Mouse (Mus musculus): ENCODE data around the gene Nmu. TPM values are rescaled to one million over a fixed set of nuclear protein-coding genes. Genes with fewer than 3 reads are reported as not detected.
A peak's percentile ranks its signal among the peaks of the same experiment; 100 is the strongest.

Gene Nmu
- polyA plus RNA-seq, 1 experiment from 2014 or later = 0.30 TPM

DNA sequence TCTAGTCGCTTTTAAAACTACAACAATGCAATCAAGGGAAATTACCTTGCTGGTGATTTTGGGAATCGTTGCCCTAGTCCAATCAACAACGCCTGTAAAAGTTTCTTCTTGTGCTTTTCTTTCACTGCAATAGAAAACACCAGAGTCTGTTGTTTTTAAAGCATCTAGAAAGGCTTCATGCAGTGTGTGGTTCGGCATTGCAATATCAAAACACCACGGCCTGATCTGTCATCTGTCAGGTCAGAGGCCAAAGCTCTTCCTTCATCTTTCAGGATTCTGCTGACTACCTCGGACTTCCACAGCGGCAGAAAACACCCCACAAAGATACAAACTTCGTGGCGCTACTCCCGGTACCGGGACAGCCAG is 60.2 kb downstream of the Nmu start:
- ATAC-seq (ENCODE audit: insufficient read depth) = no peak
- 4% methylated on average over 11 of the region's 11 CpGs for WGBS
- Histone ChIP-seq H3K36me3 (ENCODE audit: insufficient read depth) (no peaks in the 10 kb centered on the region), H3K9me3 (ENCODE audit: low read depth, low read length) (no peaks in the 10 kb centered on the region), H3K27ac (ENCODE audit: low read depth) (peak overlapping the region; percentile 98), H3K4me2 (peak overlapping the region; percentile 79), H3K4me1 (ENCODE audit: insufficient read depth) (0 out of 2 replicates have a peak, but pooled peaks cover 4% of the 10 kb centered on the region), H3K4me3 (ENCODE audit: low read depth, low read length) (peak overlapping the region; percentile 98), H3K9ac (peak overlapping the region; percentile 94), H3K27me3 (ENCODE audit: insufficient read depth, low read length) (no peaks in the 10 kb centered on the region)
- no peak for TF ChIP-seq CTCF (IDR thresholded peaks at IDR 0.05; ENCODE audit: low read depth)
- no peak for DNase-seq

DNA sequence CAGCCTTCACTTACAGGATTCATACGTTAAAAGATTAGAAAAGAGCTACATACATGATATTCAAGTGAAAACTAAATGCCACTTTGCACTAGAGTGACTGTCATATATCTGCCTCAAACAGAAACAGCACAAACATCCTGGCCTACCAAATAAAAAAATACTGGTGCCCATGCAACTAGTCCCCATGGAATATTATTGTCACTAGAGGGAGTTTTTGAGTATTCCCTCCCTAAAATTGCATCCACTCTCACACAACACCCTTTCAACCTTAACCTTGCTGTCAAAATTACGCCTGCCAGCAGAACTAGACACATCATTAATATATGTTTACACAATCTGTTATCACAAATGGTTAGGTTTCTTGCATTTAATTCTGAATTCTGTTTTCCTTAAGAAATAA is 61.6 kb downstream of the Nmu start:
- DNase-seq (peak; percentile 19), ATAC-seq (ENCODE audit: insufficient read depth) (no peak)
- H3K4me3 ChIP-seq (ENCODE audit: low read depth, low read length) = no peak overlapping the region
- TF ChIP-seq CTCF (IDR thresholded peaks at IDR 0.05; ENCODE audit: low read depth) = no peak
- 79% methylated on average over 2 of the region's 2 CpGs for WGBS
- no peaks in the 10 kb centered on the region for H3K36me3 ChIP-seq (ENCODE audit: insufficient read depth)
- 0 out of 2 replicates have a peak, but pooled peaks cover 4% of the 10 kb centered on the region for H3K4me1 ChIP-seq (ENCODE audit: insufficient read depth)
- H3K4me2 ChIP-seq = no peak overlapping the region
- H3K27ac ChIP-seq (ENCODE audit: low read depth) = no peak overlapping the region
- no peak overlapping the region for H3K9ac ChIP-seq
- no peaks in the 10 kb centered on the region for H3K9me3 ChIP-seq (ENCODE audit: low read depth, low read length)
- H3K27me3 ChIP-seq (ENCODE audit: insufficient read depth, low read length) = no peaks in the 10 kb centered on the region

DNA sequence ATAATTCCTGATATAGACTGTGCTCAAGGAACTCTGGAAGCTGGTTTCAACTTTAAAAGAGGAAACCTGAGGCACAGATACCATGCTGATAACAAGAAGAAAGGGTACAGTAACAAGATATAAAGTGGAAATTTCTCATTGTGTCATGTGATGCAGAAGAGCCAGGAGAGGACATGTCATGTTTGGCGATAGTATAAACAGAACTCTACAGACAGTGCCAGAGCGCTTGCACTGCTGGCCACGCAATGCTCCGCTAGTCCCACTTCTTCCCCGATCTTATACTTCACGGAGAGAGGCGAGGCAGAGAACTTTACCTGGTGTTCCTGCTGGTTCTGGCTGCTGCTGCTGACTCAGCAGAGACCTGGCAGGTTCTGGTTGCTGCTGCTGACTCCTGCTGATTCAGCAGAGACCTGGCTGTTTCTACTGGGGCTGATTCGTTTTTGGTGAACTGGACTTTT is 74.3 kb downstream of the Nmu start:
- Histone ChIP-seq H3K4me3 (ENCODE audit: low read depth, low read length) (no peak overlapping the region), H3K4me1 (ENCODE audit: insufficient read depth) (no peaks in the 10 kb centered on the region), H3K27ac (ENCODE audit: low read depth) (no peak overlapping the region), H3K9ac (no peak overlapping the region), H3K4me2 (no peak overlapping the region), H3K36me3 (ENCODE audit: insufficient read depth) (0 out of 2 replicates have a peak, but pooled peaks cover 3% of the 10 kb centered on the region), H3K27me3 (ENCODE audit: insufficient read depth, low read length) (no peaks in the 10 kb centered on the region), H3K9me3 (ENCODE audit: low read depth, low read length) (no peaks in the 10 kb centered on the region)
- ATAC-seq (ENCODE audit: insufficient read depth) (no peak), DNase-seq (no peak)
- WGBS = 81% methylated on average over 8 of the region's 8 CpGs
- no peak for TF ChIP-seq CTCF (IDR thresholded peaks at IDR 0.05; ENCODE audit: low read depth)

DNA sequence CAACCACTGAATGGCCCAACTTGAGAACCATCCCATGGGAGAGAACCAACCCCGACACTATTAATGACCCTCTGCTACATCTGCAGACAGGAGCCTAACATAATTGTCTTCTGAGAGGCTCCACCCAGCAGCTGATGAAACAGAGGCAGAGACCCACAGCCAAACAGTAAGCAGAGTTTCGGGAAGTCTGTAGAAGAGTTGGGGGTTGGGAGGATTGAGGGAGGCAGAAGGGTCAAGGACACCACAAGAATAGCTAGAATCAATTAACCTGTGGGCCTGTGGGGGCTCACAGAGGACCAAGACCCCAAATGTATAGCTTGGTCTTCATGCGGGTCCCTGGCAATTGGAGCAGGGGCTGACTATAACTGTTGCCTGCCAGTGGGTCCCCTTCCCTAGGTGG is 75.3 kb downstream of the Nmu start:
- ATAC-seq (ENCODE audit: insufficient read depth) (no peak), DNase-seq (no peak)
- no peak overlapping the region for H3K4me2 ChIP-seq
- no peaks in the 10 kb centered on the region for H3K4me1 ChIP-seq (ENCODE audit: insufficient read depth)
- no peak for TF ChIP-seq CTCF (IDR thresholded peaks at IDR 0.05; ENCODE audit: low read depth)
- 0 out of 2 replicates have a peak, but pooled peaks cover 3% of the 10 kb centered on the region for H3K36me3 ChIP-seq (ENCODE audit: insufficient read depth)
- no peaks in the 10 kb centered on the region for H3K27me3 ChIP-seq (ENCODE audit: insufficient read depth, low read length)
- WGBS = 85% methylated on average over 3 of the region's 3 CpGs
- no peak overlapping the region for H3K9ac ChIP-seq
- no peaks in the 10 kb centered on the region for H3K9me3 ChIP-seq (ENCODE audit: low read depth, low read length)
- H3K4me3 ChIP-seq (ENCODE audit: low read depth, low read length) = no peak overlapping the region
- no peak overlapping the region for H3K27ac ChIP-seq (ENCODE audit: low read depth)

DNA sequence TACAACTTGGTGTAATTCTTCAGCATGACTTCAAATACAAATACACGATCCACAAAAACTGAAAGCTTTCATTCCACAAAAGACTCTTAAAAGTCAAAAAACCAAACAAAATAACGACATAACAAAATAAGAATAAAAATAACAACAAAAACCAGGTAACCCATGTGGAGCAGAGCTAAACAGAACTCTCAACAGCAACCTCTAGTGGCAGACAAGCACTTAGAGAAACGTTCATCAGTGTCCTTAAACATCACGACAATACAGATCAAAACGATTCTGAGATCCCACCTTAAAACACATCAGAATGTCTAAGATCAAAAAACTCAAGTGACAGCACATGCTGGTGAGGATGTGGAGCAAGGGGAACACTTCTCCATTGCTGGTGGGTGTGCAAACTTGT is 76.5 kb downstream of the Nmu start:
- Histone ChIP-seq H3K36me3 (ENCODE audit: insufficient read depth) (0 out of 2 replicates have a peak, but pooled peaks cover 3% of the 10 kb centered on the region), H3K9me3 (ENCODE audit: low read depth, low read length) (no peaks in the 10 kb centered on the region), H3K4me2 (no peak overlapping the region), H3K4me3 (ENCODE audit: low read depth, low read length) (no peak overlapping the region), H3K4me1 (ENCODE audit: insufficient read depth) (no peaks in the 10 kb centered on the region), H3K27me3 (ENCODE audit: insufficient read depth, low read length) (no peaks in the 10 kb centered on the region), H3K9ac (no peak overlapping the region), H3K27ac (ENCODE audit: low read depth) (no peak overlapping the region)
- ATAC-seq (ENCODE audit: insufficient read depth) = no peak
- 67% methylated on average over 5 of the region's 5 CpGs for WGBS
- DNase-seq = no peak
- TF ChIP-seq CTCF (IDR thresholded peaks at IDR 0.05; ENCODE audit: low read depth) = no peak

DNA sequence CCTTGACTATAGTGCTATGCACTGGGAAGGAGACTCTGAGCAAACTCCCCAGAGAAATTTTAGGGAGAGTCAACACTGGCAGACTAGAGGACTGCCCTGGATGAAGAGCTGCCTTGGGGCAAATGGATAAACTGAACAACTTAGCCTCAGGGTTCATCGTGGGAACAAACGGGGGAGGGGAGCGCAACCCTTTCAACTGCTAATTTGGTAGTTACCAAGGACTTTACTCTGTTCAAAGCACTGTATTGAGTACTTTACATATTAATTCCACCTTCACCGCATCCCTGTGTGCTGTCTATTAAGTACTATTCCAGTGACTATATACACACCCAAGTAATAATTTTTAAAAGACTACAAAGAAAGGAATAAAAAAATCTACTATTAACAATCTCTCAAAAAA is 77.9 kb downstream of the Nmu start:
- no peak for ATAC-seq (ENCODE audit: insufficient read depth)
- Histone ChIP-seq H3K4me2 (no peak overlapping the region), H3K4me1 (ENCODE audit: insufficient read depth) (no peaks in the 10 kb centered on the region), H3K36me3 (ENCODE audit: insufficient read depth) (0 out of 2 replicates have a peak, but pooled peaks cover 3% of the 10 kb centered on the region), H3K9me3 (ENCODE audit: low read depth, low read length) (no peaks in the 10 kb centered on the region), H3K27me3 (ENCODE audit: insufficient read depth, low read length) (no peaks in the 10 kb centered on the region), H3K9ac (no peak overlapping the region), H3K4me3 (ENCODE audit: low read depth, low read length) (no peak overlapping the region), H3K27ac (ENCODE audit: low read depth) (no peak overlapping the region)
- DNase-seq = no peak
- no peak for TF ChIP-seq CTCF (IDR thresholded peaks at IDR 0.05; ENCODE audit: low read depth)
- 74% methylated on average over 4 of the region's 4 CpGs for WGBS

DNA sequence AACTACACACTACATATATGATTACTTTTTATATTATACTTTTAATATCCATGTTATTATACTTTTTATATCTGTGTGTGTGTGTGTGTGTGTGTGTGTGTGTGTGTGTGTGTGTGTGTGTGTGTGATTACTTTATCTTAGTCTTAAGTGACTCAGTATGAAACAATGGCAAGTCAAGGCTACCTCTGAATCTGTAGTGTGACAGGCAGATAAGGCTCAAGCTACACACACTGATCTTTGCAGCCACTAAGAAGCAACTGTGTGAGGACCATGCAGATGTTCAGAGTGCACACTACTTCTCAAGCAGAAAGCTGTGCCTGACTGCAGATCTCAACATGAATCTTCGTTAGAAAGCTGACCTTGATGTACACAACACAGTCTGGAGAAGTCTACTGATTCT is 79.7 kb downstream of the Nmu start:
- 74% methylated on average over 1 of the region's 1 CpGs for WGBS
- DNase-seq = no peak
- H3K4me2 ChIP-seq = no peak overlapping the region

More for the DNA sequence above, 79.7 kb downstream of the Nmu start:
- TF ChIP-seq CTCF (IDR thresholded peaks at IDR 0.05; ENCODE audit: low read depth) = no peak
- Histone ChIP-seq H3K4me3 (ENCODE audit: low read depth, low read length) (no peak overlapping the region), H3K9me3 (ENCODE audit: low read depth, low read length) (no peaks in the 10 kb centered on the region), H3K27ac (ENCODE audit: low read depth) (no peak overlapping the region), H3K4me1 (ENCODE audit: insufficient read depth) (no peaks in the 10 kb centered on the region), H3K36me3 (ENCODE audit: insufficient read depth) (no peaks in the 10 kb centered on the region), H3K27me3 (ENCODE audit: insufficient read depth, low read length) (no peaks in the 10 kb centered on the region), H3K9ac (no peak overlapping the region)
- no peak for ATAC-seq (ENCODE audit: insufficient read depth)

Other genes starting within 250 kb of the Nmu start
- gene Srd5a3, start 223.5 kb downstream of the Nmu start, polyA plus RNA-seq (2014; fragmentation: Nextera tagmentation; extraction: Ambion mirVana) = 35.7 and 37.6 TPM in 2 replicates
- gene Tmem165, start 179.9 kb downstream of the Nmu start, polyA plus RNA-seq (2014; fragmentation: Nextera tagmentation; extraction: Ambion mirVana) = 133 and 137 TPM in 2 replicates
- gene Clock, start 59.0 kb downstream of the Nmu start, polyA plus RNA-seq (2014; fragmentation: Nextera tagmentation; extraction: Ambion mirVana) = 17.2 and 19.1 TPM in 2 replicates
- not detected in 2 replicates for gene Pdcl2, start 32.6 kb downstream of the Nmu start, polyA plus RNA-seq (2014; fragmentation: Nextera tagmentation; extraction: Ambion mirVana)
- not detected in 2 replicates for gene Gm7271, start 120.3 kb upstream of the Nmu start, polyA plus RNA-seq (2014; fragmentation: Nextera tagmentation; extraction: Ambion mirVana)
- gene Exoc1, start 165.5 kb upstream of the Nmu start, polyA plus RNA-seq (2014; fragmentation: Nextera tagmentation; extraction: Ambion mirVana) = 37.6 and 38.6 TPM in 2 replicates
- gene Cep135, start 224.9 kb upstream of the Nmu start, polyA plus RNA-seq (2014; fragmentation: Nextera tagmentation; extraction: Ambion mirVana) = 9.4 and 9.6 TPM in 2 replicates